Mouse (Mus musculus): ENCODE data around the gene Zbtb48. TPM values are rescaled to one million over a fixed set of nuclear protein-coding genes. Genes with fewer than 3 reads are reported as not detected.
A peak's percentile ranks its signal among the peaks of the same experiment; 100 is the strongest.

Gene Zbtb48
- total and polyA plus RNA-seq, 3 experiments, result 9.8 to 13.9 (median 13.4) TPM

DNA sequence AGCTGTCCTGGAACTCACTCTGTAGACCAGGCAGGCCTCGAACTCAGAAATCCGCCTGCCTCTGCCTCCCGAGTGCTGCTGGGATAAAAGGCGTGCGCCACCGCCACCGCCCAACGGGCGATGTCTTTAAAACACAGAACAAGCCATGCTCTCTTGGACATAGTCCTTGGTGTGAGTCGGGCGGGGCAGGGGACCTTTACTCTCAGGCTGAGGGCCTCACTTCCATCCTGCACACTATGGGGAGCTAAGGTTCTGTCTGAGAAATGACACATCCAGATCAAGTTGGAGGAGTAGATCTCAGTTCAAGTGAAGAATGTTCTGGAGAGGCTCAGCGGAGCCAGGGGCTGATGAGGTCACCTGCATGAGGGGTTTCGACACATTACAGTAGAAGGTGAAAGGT lies 5.5 kb upstream of the Zbtb48 start:
- no peak overlapping the region for H3K4me3 ChIP-seq (ENCODE audit: low read depth, low read length)
- H3K9me3 ChIP-seq (replicated peaks), result no peaks in the 10 kb centered on the region
- H3K4me1 ChIP-seq (ENCODE audit: insufficient read depth, low read depth, low read length), result peaks cover 15% of the 10 kb centered on the region
- no peak for TF ChIP-seq TAL1 (conservative IDR thresholded peaks at IDR 0.05; ENCODE audit: low read depth, low read length)
- no peak for TF ChIP-seq GATA2 (IDR thresholded peaks at IDR 0.05; ENCODE audit: borderline replicate concordance, low read depth, low read length)
- no peak for TF ChIP-seq GATA1 (IDR thresholded peaks at IDR 0.05; ENCODE audit: borderline replicate concordance, low read length)
- no peak for TF ChIP-seq CTCF (IDR thresholded peaks at IDR 0.05; ENCODE audit: low read depth, low read length)
- no peak for TF ChIP-seq POLR2AphosphoS5 (IDR thresholded peaks at IDR 0.05; ENCODE audit: insufficient replicate concordance, low read depth, low read length)
- DNase-seq (ENCODE audit: low spot score) (no peak), ATAC-seq (ENCODE audit: extremely low read depth, insufficient number of reproducible peaks, low FRiP score, poor library complexity, severe bottlenecking) (no peak)
- H3K36me3 ChIP-seq (replicated peaks), result no peaks in the 10 kb centered on the region
- H3K27me3 ChIP-seq (ENCODE audit: insufficient read depth, low read length), result peaks cover 52% of the 10 kb centered on the region

DNA sequence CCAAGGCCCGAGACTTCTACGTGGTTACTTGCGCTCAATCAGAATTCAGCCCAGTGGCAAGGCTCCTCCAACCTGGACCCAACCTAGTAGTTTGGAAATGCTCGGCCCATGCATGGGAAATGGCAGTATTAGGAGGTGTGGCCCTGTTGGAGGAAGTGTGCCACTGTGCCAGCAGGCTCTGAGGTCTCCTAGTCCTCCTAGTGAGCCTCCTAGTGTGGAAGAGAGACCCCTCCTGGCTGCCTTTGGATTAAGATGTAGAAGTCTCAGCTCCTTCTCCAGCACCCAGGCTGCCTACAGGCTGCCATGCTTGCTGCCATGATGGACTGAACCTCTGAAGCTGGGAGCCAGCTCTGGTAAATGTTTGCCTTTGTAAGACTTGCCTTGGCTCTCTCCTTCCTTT lies 2.5 kb upstream of the Zbtb48 start:
- peaks cover 51% of the 10 kb centered on the region for H3K27me3 ChIP-seq (ENCODE audit: insufficient read depth, low read length)
- DNase-seq (ENCODE audit: low spot score) (no peak), ATAC-seq (ENCODE audit: extremely low read depth, insufficient number of reproducible peaks, low FRiP score, poor library complexity, severe bottlenecking) (no peak)
- no peak overlapping the region for H3K4me3 ChIP-seq (ENCODE audit: low read depth, low read length)
- peaks cover 18% of the 10 kb centered on the region for H3K36me3 ChIP-seq (replicated peaks)
- no peak for TF ChIP-seq TAL1 (conservative IDR thresholded peaks at IDR 0.05; ENCODE audit: low read depth, low read length)
- TF ChIP-seq POLR2AphosphoS5 (IDR thresholded peaks at IDR 0.05; ENCODE audit: insufficient replicate concordance, low read depth, low read length), result no peak
- TF ChIP-seq GATA2 (IDR thresholded peaks at IDR 0.05; ENCODE audit: borderline replicate concordance, low read depth, low read length), result no peak
- TF ChIP-seq CTCF (IDR thresholded peaks at IDR 0.05; ENCODE audit: low read depth, low read length), result no peak
- TF ChIP-seq GATA1 (IDR thresholded peaks at IDR 0.05; ENCODE audit: borderline replicate concordance, low read length), result no peak
- H3K4me1 ChIP-seq (ENCODE audit: insufficient read depth, low read depth, low read length), result peaks cover 36% of the 10 kb centered on the region
- no peaks in the 10 kb centered on the region for H3K9me3 ChIP-seq (replicated peaks)

DNA sequence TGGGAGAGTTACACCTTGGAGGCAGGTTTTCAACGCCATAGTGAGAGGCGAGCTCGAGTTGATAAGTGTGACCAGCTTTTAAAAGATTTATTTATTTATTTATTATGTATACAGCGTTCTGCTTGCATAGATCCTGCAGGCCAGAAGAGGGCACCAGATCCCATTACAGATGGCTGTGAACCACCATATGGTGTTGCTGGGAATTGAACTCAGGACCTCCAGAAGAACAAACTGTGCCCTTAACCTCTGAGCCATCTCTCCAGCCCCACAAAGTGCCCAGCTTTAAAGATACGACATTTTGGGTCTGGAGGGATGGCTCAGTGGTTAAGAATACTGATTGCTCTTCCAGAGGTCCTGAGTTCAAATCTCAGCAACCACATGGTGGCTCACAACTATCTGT lies 1.6 kb upstream of the Zbtb48 start:
- Histone ChIP-seq H3K27me3 (ENCODE audit: insufficient read depth, low read length) (peaks cover 42% of the 10 kb centered on the region), H3K4me1 (ENCODE audit: insufficient read depth, low read depth, low read length) (peaks cover 42% of the 10 kb centered on the region), H3K9me3 (replicated peaks) (no peaks in the 10 kb centered on the region), H3K36me3 (replicated peaks) (peaks cover 27% of the 10 kb centered on the region), H3K4me3 (ENCODE audit: low read depth, low read length) (no peak overlapping the region)
- no peak for TF ChIP-seq TAL1 (conservative IDR thresholded peaks at IDR 0.05; ENCODE audit: low read depth, low read length)
- no peak for TF ChIP-seq GATA2 (IDR thresholded peaks at IDR 0.05; ENCODE audit: borderline replicate concordance, low read depth, low read length)
- no peak for TF ChIP-seq CTCF (IDR thresholded peaks at IDR 0.05; ENCODE audit: low read depth, low read length)
- TF ChIP-seq GATA1 (IDR thresholded peaks at IDR 0.05; ENCODE audit: borderline replicate concordance, low read length), result no peak
- no peak for TF ChIP-seq POLR2AphosphoS5 (IDR thresholded peaks at IDR 0.05; ENCODE audit: insufficient replicate concordance, low read depth, low read length)
- ATAC-seq (ENCODE audit: extremely low read depth, insufficient number of reproducible peaks, low FRiP score, poor library complexity, severe bottlenecking), result no peak
- DNase-seq (ENCODE audit: low spot score), result no peak

DNA sequence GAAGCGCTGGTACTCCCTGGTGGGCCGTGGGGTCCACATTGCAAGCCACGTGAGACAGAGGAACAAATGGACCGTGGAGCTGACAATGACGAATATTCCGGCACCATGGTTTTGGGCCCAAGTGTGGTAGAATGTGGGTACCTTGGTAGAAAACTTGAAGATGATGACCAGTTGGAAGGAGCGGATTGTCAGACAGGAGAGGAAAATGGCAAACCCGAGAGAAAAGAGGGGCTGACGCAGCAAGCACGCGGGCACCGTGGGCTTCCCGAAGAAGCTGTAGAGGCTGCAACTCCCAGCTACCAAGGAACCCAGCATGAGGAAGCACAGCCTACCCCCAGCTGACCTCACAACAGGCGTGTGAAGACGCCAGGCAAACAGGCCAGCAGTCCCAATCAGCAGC lies 985 bp upstream of the Zbtb48 start:
- Histone ChIP-seq H3K27me3 (ENCODE audit: insufficient read depth, low read length) (peaks cover 35% of the 10 kb centered on the region), H3K4me3 (ENCODE audit: low read depth, low read length) (peak overlapping the region; percentile 89; the same call in 1 of the 2 replicates)

DNA sequence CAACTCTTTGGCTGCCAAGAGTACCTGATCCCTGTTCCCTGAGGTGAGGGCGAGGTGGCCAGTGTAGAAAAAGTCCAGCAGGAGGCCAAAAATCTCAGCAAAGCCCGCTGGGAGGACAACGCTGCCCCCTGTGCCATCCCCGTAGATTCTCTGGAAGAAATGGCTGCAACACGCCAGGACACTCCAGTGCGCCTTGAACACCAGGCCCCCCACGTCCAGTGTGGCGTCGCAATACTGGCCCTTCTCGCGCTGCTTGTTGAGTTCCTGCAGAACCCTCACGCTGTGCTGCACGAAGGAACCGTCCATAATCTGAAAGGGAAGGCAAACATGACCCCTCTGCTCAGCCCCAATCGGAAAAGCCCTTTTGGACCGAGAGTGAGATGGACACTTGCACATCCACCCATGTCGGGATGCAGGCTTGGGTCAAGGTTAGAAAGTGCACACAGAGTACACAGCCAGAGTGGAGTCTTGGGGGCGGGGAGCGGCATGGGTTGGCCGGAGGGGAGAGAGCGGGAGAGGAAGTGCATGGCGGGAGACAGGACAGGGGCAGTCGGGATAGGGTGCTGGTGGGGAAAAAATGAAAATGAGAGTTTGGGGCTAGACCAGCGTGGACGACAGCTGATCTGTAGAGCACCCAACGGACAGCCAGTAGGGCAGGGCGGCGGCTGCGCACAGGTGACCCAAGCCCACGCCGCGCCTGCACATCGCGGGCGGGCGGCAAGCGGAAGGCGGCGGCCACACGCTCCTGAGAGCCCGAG lies 541 bp downstream of the Zbtb48 start:
- TF ChIP-seq GATA1 (IDR thresholded peaks at IDR 0.05; ENCODE audit: borderline replicate concordance, low read length) (no peak), GATA2 (IDR thresholded peaks at IDR 0.05; ENCODE audit: borderline replicate concordance, low read depth, low read length) (no peak), POLR2AphosphoS5 (IDR thresholded peaks at IDR 0.05; ENCODE audit: insufficient replicate concordance, low read depth, low read length) (no peak), CTCF (IDR thresholded peaks at IDR 0.05; ENCODE audit: low read depth, low read length) (no peak), TAL1 (conservative IDR thresholded peaks at IDR 0.05; ENCODE audit: low read depth, low read length) (no peak)
- peaks cover 44% of the 10 kb centered on the region for H3K4me1 ChIP-seq (ENCODE audit: insufficient read depth, low read depth, low read length)
- DNase-seq (ENCODE audit: low spot score) (peak; percentile 60), ATAC-seq (ENCODE audit: extremely low read depth, insufficient number of reproducible peaks, low FRiP score, poor library complexity, severe bottlenecking) (0 out of 2 replicates have a peak, but pooled peaks have one; percentile 11)
- H3K36me3 ChIP-seq (replicated peaks), result peaks cover 49% of the 10 kb centered on the region
- peak overlapping the region; percentile 89 for H3K4me3 ChIP-seq (ENCODE audit: low read depth, low read length)
- peaks cover 21% of the 10 kb centered on the region for H3K27me3 ChIP-seq (ENCODE audit: insufficient read depth, low read length)
- H3K9me3 ChIP-seq (replicated peaks), result no peaks in the 10 kb centered on the region

More for the DNA sequence above, 985 bp upstream of the Zbtb48 start:
- H3K4me1 ChIP-seq (ENCODE audit: insufficient read depth, low read depth, low read length), result peaks cover 42% of the 10 kb centered on the region
- no peak for ATAC-seq (ENCODE audit: extremely low read depth, insufficient number of reproducible peaks, low FRiP score, poor library complexity, severe bottlenecking)
- DNase-seq (ENCODE audit: low spot score), result no peak
- H3K36me3 ChIP-seq (replicated peaks), result peaks cover 33% of the 10 kb centered on the region
- no peaks in the 10 kb centered on the region for H3K9me3 ChIP-seq (replicated peaks)
- TF ChIP-seq CTCF (IDR thresholded peaks at IDR 0.05; ENCODE audit: low read depth, low read length) (no peak), GATA2 (IDR thresholded peaks at IDR 0.05; ENCODE audit: borderline replicate concordance, low read depth, low read length) (no peak), GATA1 (IDR thresholded peaks at IDR 0.05; ENCODE audit: borderline replicate concordance, low read length) (no peak), POLR2AphosphoS5 (IDR thresholded peaks at IDR 0.05; ENCODE audit: insufficient replicate concordance, low read depth, low read length) (no peak), TAL1 (conservative IDR thresholded peaks at IDR 0.05; ENCODE audit: low read depth, low read length) (no peak)

DNA sequence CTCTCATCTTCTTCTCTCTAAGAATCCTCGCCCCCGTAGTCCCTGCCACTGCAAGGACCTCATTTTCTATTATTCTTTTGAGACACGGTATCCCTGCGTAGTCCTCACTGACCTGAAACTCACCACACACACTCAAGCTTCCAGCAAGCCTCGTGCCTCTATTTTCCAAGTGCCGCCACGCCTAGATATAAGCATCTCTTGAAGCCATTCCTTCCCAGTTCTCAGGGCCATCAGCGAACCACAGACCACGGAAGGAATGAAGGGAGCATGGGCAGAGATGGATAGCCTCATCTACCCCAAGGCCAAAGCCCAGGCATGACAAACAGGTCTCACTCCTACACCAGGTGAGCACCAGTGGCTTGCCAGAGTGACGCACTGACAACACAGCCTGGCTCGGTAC lies 2.9 kb downstream of the Zbtb48 start:
- Histone ChIP-seq H3K9me3 (replicated peaks) (no peaks in the 10 kb centered on the region), H3K36me3 (replicated peaks) (peaks cover 73% of the 10 kb centered on the region), H3K27me3 (ENCODE audit: insufficient read depth, low read length) (no peaks in the 10 kb centered on the region; the same call in 1 of the 2 replicates), H3K4me1 (ENCODE audit: insufficient read depth, low read depth, low read length) (peaks cover 44% of the 10 kb centered on the region), H3K4me3 (ENCODE audit: low read depth, low read length) (no peak overlapping the region)
- no peak for TF ChIP-seq GATA1 (IDR thresholded peaks at IDR 0.05; ENCODE audit: borderline replicate concordance, low read length)
- no peak for TF ChIP-seq POLR2AphosphoS5 (IDR thresholded peaks at IDR 0.05; ENCODE audit: insufficient replicate concordance, low read depth, low read length)
- TF ChIP-seq CTCF (IDR thresholded peaks at IDR 0.05; ENCODE audit: low read depth, low read length), result no peak
- no peak for TF ChIP-seq GATA2 (IDR thresholded peaks at IDR 0.05; ENCODE audit: borderline replicate concordance, low read depth, low read length)
- no peak for TF ChIP-seq TAL1 (conservative IDR thresholded peaks at IDR 0.05; ENCODE audit: low read depth, low read length)
- DNase-seq (ENCODE audit: low spot score), result no peak
- ATAC-seq (ENCODE audit: extremely low read depth, insufficient number of reproducible peaks, low FRiP score, poor library complexity, severe bottlenecking), result no peak
